Mouse (Mus musculus) forebrain, embryonic 15.5 days (tissue): ENCODE results near the gene Olfr263. TPM values are rescaled to one million over a fixed set of nuclear protein-coding genes. Genes with fewer than 3 reads are reported as not detected.
A peak's percentile ranks its signal among the peaks of the same experiment; 100 is the strongest.

Source experiments
- ATAC-seq: fragments of 200-750 bp; cut with Nextera tagmentation; replicated peaks from 2 replicates; pipeline ENCODE4 v1.8.0; 2017; ENCODE audit warnings: mild to moderate bottlenecking, moderate TSS enrichment, moderate library complexity
- H3K27ac ChIP-seq: fragments of 300-500 bp; sonication (generic); replicated peaks from 2 replicates; pipeline ENCODE4 v1.5.1; 2015; ENCODE audit warnings: mild to moderate bottlenecking, inconsistent platforms
- H3K27me3 ChIP-seq: fragments of 300-500 bp; sonication (generic); 2 replicates; pipeline ENCODE4 v1.6.1; 2015; ENCODE audit warnings: inconsistent platforms
- H3K36me3 ChIP-seq: fragments of 300-500 bp; sonication (generic); 2 replicates; pipeline ENCODE4 v1.6.1; 2015; ENCODE audit warnings: mild to moderate bottlenecking, inconsistent platforms
- H3K4me1 ChIP-seq: fragments of 300-500 bp; sonication (generic); 2 replicates; pipeline ENCODE4 v1.6.1; 2015; ENCODE audit warnings: inconsistent platforms
- H3K4me2 ChIP-seq: fragments of 300-500 bp; sonication (generic); replicated peaks from 2 replicates; pipeline ENCODE4 v1.6.1; 2015; ENCODE audit warnings: mild to moderate bottlenecking, inconsistent platforms
- H3K4me3 ChIP-seq: fragments of 300-500 bp; sonication (generic); 2 replicates; pipeline ENCODE4 v1.5.1; 2015; ENCODE audit warnings: mild to moderate bottlenecking, inconsistent platforms
- H3K9ac ChIP-seq: fragments of 300-500 bp; sonication (generic); replicated peaks from 2 replicates; pipeline ENCODE4 v1.6.1; 2015; ENCODE audit warnings: mild to moderate bottlenecking, inconsistent platforms
- H3K9me3 ChIP-seq: fragments of 300-500 bp; sonication (generic); 2 replicates; pipeline ENCODE4 v1.6.1; 2016; ENCODE audit warnings: inconsistent platforms
- WGBS: fragments of 180-500 bp; shearing (Covaris S2); methylation state at CpG from one replicate; pipeline ENCODE4 v1.1.7; 2015; ENCODE audit warnings: mixed read lengths; 5-methylcytosine and 5-hydroxymethylcytosine counted together
- polyA plus RNA-seq: library from polyadenylated mRNA; unstranded; fragments of >200 nt; fragmentation: Nextera tagmentation; extraction: Ambion mirVana; gene quantifications from 2 replicates; pipeline ENCODE4 v1.2.1, GENCODE M21; 2015

Olfr263 gene
- polyA plus RNA-seq, 1 experiment from 2014 or later, result not detected

GRCm38 (mm10) chr13:21171156-21171530 is 41.7 kb downstream of the Olfr263 start:
- Histone ChIP-seq H3K4me3 (peak overlapping the region; percentile 52), H3K9me3 (no peaks in the 10 kb centered on the region), H3K4me1 (peaks cover 27% of the 10 kb centered on the region), H3K36me3 (no peaks in the 10 kb centered on the region), H3K27ac (no peak overlapping the region), H3K27me3 (no peaks in the 10 kb centered on the region), H3K4me2 (peak overlapping the region; percentile 58), H3K9ac (peak overlapping the region; percentile 34; the same call in 1 of the 2 replicates)
- ATAC-seq, result no peak
- WGBS, result 7% methylated on average over 15 of the region's 15 CpGs

- peak overlapping the region; percentile 45 for H3K9ac ChIP-seq
- ATAC-seq, result peak; percentile 36; the same call in 1 of the 2 replicates
- H3K4me2 ChIP-seq, result peak overlapping the region; percentile 58
- H3K9me3 ChIP-seq, result no peaks in the 10 kb centered on the region
- no peaks in the 10 kb centered on the region for H3K27me3 ChIP-seq
- peak overlapping the region; percentile 52 for H3K4me3 ChIP-seq
- H3K36me3 ChIP-seq, result no peaks in the 10 kb centered on the region
- 0 out of 2 replicates have a peak overlapping the region, but pooled peaks have one; percentile 1 for H3K27ac ChIP-seq
- WGBS, result under 1% methylated on average over 12 of the region's 12 CpGs
- peaks cover 27% of the 10 kb centered on the region for H3K4me1 ChIP-seq
These were observed 42.2 kb downstream of the Olfr263 start for GRCm38 (mm10) chr13:21171600-21172150.

GRCm38 (mm10) chr13:21172241-21173027 is 43.0 kb downstream of the Olfr263 start:
- Histone ChIP-seq H3K4me3 (peak overlapping the region; percentile 52), H3K4me2 (peak overlapping the region; percentile 58), H3K9me3 (no peaks in the 10 kb centered on the region), H3K36me3 (no peaks in the 10 kb centered on the region), H3K27ac (no peak overlapping the region; the same call in 1 of the 2 replicates), H3K4me1 (peaks cover 27% of the 10 kb centered on the region), H3K27me3 (no peaks in the 10 kb centered on the region), H3K9ac (peak overlapping the region; percentile 28; the same call in 1 of the 2 replicates)
- under 1% methylated on average over 16 of the region's 16 CpGs for WGBS
- peak; percentile 46 for ATAC-seq

GRCm38 (mm10) chr13:21173072-21173471 is 43.6 kb downstream of the Olfr263 start:
- Histone ChIP-seq H3K27me3 (no peaks in the 10 kb centered on the region), H3K4me3 (peak overlapping the region; percentile 52), H3K9me3 (no peaks in the 10 kb centered on the region), H3K4me1 (peaks cover 23% of the 10 kb centered on the region), H3K4me2 (peak overlapping the region; percentile 58), H3K36me3 (no peaks in the 10 kb centered on the region), H3K27ac (0 out of 2 replicates have a peak overlapping the region, but pooled peaks have one; percentile 4), H3K9ac (no peak overlapping the region)
- WGBS, result under 1% methylated on average over 11 of the region's 11 CpGs
- ATAC-seq, result no peak

- no peaks in the 10 kb centered on the region for H3K36me3 ChIP-seq
- 65% methylated on average over 11 of the region's 11 CpGs for WGBS
- ATAC-seq, result no peak
- H3K4me3 ChIP-seq, result no peak overlapping the region
- peaks cover 29% of the 10 kb centered on the region for H3K4me1 ChIP-seq
- H3K9ac ChIP-seq, result no peak overlapping the region
- no peak overlapping the region for H3K4me2 ChIP-seq
- H3K27me3 ChIP-seq, result no peaks in the 10 kb centered on the region
- no peaks in the 10 kb centered on the region for H3K9me3 ChIP-seq
- H3K27ac ChIP-seq, result no peak overlapping the region
These were observed 47.3 kb downstream of the Olfr263 start for GRCm38 (mm10) chr13:21176733-21177132.

- WGBS, result 69% methylated on average over 5 of the region's 5 CpGs
- Histone ChIP-seq H3K27me3 (no peaks in the 10 kb centered on the region), H3K36me3 (peaks cover 8% of the 10 kb centered on the region), H3K9me3 (no peaks in the 10 kb centered on the region), H3K4me3 (no peak overlapping the region), H3K4me2 (no peak overlapping the region), H3K9ac (no peak overlapping the region), H3K27ac (no peak overlapping the region), H3K4me1 (peaks cover 34% of the 10 kb centered on the region)
- no peak for ATAC-seq
These were observed 48.2 kb downstream of the Olfr263 start for GRCm38 (mm10) chr13:21177657-21178056.

GRCm38 (mm10) chr13:21178364-21178763 is 48.9 kb downstream of the Olfr263 start:
- ATAC-seq, result no peak
- no peak overlapping the region for H3K9ac ChIP-seq
- no peak overlapping the region for H3K27ac ChIP-seq
- H3K4me1 ChIP-seq, result peaks cover 35% of the 10 kb centered on the region
- no peak overlapping the region for H3K4me2 ChIP-seq
- no peaks in the 10 kb centered on the region for H3K9me3 ChIP-seq
- H3K4me3 ChIP-seq, result 0 out of 2 replicates have a peak overlapping the region, but pooled peaks have one; percentile 99
- no peaks in the 10 kb centered on the region for H3K27me3 ChIP-seq
- WGBS, result 87% methylated on average over 5 of the region's 5 CpGs
- peaks cover 15% of the 10 kb centered on the region for H3K36me3 ChIP-seq

GRCm38 (mm10) chr13:21179367-21179723 is 49.9 kb downstream of the Olfr263 start, which contains the start of gene Trim27:
Gene Trim27, plus strand, starts transcription at chr13:21179445.
- no peaks in the 10 kb centered on the region for H3K9me3 ChIP-seq
- peak within 1 kb of the TSS; percentile 72 for H3K4me2 ChIP-seq
- H3K9ac ChIP-seq, result peak within 1 kb of the TSS; percentile 68
- peaks cover 25% of the 10 kb centered on the region for H3K36me3 ChIP-seq
- WGBS, result under 1% methylated on average over 15 of the region's 15 CpGs
- ATAC-seq, result peak; percentile 48
- H3K4me1 ChIP-seq, result peaks cover 36% of the 10 kb centered on the region
- H3K27me3 ChIP-seq, result no peaks in the 10 kb centered on the region
- peak within 1 kb of the TSS; percentile 93 for H3K27ac ChIP-seq
- H3K4me3 ChIP-seq, result peak within 1 kb of the TSS; percentile 99

GRCm38 (mm10) chr13:21179724-21180550 is 50.5 kb downstream of the Olfr263 start:
- Histone ChIP-seq H3K4me1 (peaks cover 36% of the 10 kb centered on the region), H3K4me3 (peak overlapping the region; percentile 99), H3K9ac (peak overlapping the region; percentile 68), H3K9me3 (no peaks in the 10 kb centered on the region), H3K27me3 (no peaks in the 10 kb centered on the region), H3K4me2 (peak overlapping the region; percentile 72), H3K36me3 (peaks cover 30% of the 10 kb centered on the region), H3K27ac (peak overlapping the region; percentile 93)
- WGBS, result under 1% methylated on average over 79 of the region's 80 CpGs
- ATAC-seq, result peak; percentile 98

- Histone ChIP-seq H3K4me3 (peak overlapping the region; percentile 99), H3K9ac (peak overlapping the region; percentile 68), H3K27ac (peak overlapping the region; percentile 93), H3K4me1 (peaks cover 36% of the 10 kb centered on the region), H3K36me3 (peaks cover 37% of the 10 kb centered on the region), H3K9me3 (no peaks in the 10 kb centered on the region), H3K27me3 (no peaks in the 10 kb centered on the region), H3K4me2 (peak overlapping the region; percentile 72)
- under 1% methylated on average over 70 of the region's 71 CpGs for WGBS
- peak; percentile 34 for ATAC-seq
These were observed 51.4 kb downstream of the Olfr263 start for GRCm38 (mm10) chr13:21180551-21181530.

GRCm38 (mm10) chr13:21181996-21182395 is 52.6 kb downstream of the Olfr263 start:
- peak overlapping the region; percentile 99 for H3K4me3 ChIP-seq
- H3K4me2 ChIP-seq, result peak overlapping the region; percentile 72
- 69% methylated on average over 7 of the region's 7 CpGs for WGBS
- H3K27ac ChIP-seq, result no peak overlapping the region
- H3K9ac ChIP-seq, result peak overlapping the region; percentile 11; the same call in 1 of the 2 replicates
- peaks cover 36% of the 10 kb centered on the region for H3K4me1 ChIP-seq
- H3K27me3 ChIP-seq, result no peaks in the 10 kb centered on the region
- ATAC-seq, result no peak
- H3K36me3 ChIP-seq, result peaks cover 48% of the 10 kb centered on the region
- no peaks in the 10 kb centered on the region for H3K9me3 ChIP-seq
